Mouse (Mus musculus) forebrain, postnatal 0 days (tissue): ENCODE measurements around the gene BC049352. TPM values are rescaled to one million over a fixed set of nuclear protein-coding genes. Genes with fewer than 3 reads are reported as not detected.

Source experiments
- ATAC-seq: fragments of 200-750 bp; cut with Nextera tagmentation; 2 replicates; pipeline ENCODE4 v1.8.0; 2017; ENCODE audit warnings: mild to moderate bottlenecking, moderate library complexity
- DNase-seq: peaks from one replicate; pipeline ENCODE4 v3.0.0-alpha.2; 2015
- H3K27ac ChIP-seq: fragments of 300-500 bp; sonication (generic); 2 replicates; pipeline ENCODE4 v1.5.1; 2014; ENCODE audit warnings: low read depth, mild to moderate bottlenecking, antibody characterized with exemption, low read length, moderate library complexity, mixed read lengths
- H3K27me3 ChIP-seq: fragments of 300-500 bp; sonication (generic); 2 replicates; pipeline ENCODE4 v1.6.1; 2014; ENCODE audit warnings: mild to moderate bottlenecking, low read length, mixed read lengths; ENCODE audit not compliant: insufficient read depth
- H3K36me3 ChIP-seq: fragments of 300-500 bp; sonication (generic); 2 replicates; pipeline ENCODE4 v1.6.1; 2014; ENCODE audit warnings: mild to moderate bottlenecking, moderate library complexity; ENCODE audit not compliant: insufficient read depth
- H3K4me1 ChIP-seq: fragments of 300-500 bp; sonication (generic); 2 replicates; pipeline ENCODE4 v1.6.1; 2014; ENCODE audit warnings: antibody characterized with exemption; ENCODE audit not compliant: insufficient read depth
- H3K4me2 ChIP-seq: fragments of 300-500 bp; sonication (generic); 2 replicates; pipeline ENCODE4 v1.6.1; 2014; ENCODE audit warnings: low read depth, mild to moderate bottlenecking, moderate library complexity
- H3K4me3 ChIP-seq: fragments of 300-500 bp; sonication (generic); 2 replicates; pipeline ENCODE4 v1.5.1; 2014; ENCODE audit warnings: low read depth, low read length, mixed read lengths
- H3K9ac ChIP-seq: fragments of 300-500 bp; sonication (generic); 2 replicates; pipeline ENCODE4 v1.6.1; 2014; ENCODE audit warnings: mild to moderate bottlenecking
- H3K9me3 ChIP-seq: fragments of 300-500 bp; sonication (generic); 2 replicates; pipeline ENCODE4 v1.6.1; 2016; ENCODE audit warnings: low read length
- CTCF ChIP-seq: sonication (generic); IDR thresholded peaks from 2 replicates; pipeline ENCODE4 v1.5.1; 2016; ENCODE audit warnings: antibody characterized with exemption, control low read depth, low read depth
- WGBS: fragments of 180-500 bp; shearing (Covaris S2); extraction: QIAGEN DNeasy Blood & Tissue Kit; methylation state at CpG from one replicate; pipeline ENCODE4 v1.1.7; 2014; 5-methylcytosine and 5-hydroxymethylcytosine counted together
- polyA plus RNA-seq: library from polyadenylated mRNA; unstranded; fragments of >200 nt; fragmentation: Nextera tagmentation; extraction: Ambion mirVana; gene quantifications from 2 replicates; pipeline ENCODE4 v1.2.1, GENCODE M21; 2015
- total RNA-seq: library from RNA; depleted of rRNA; stranded (reverse); fragments of >200 nt; gene quantifications from 2 replicates; pipeline ENCODE4 v1.2.3, GENCODE M21; 2014; rRNA removed

The BC049352 gene
- total RNA-seq (0.38 TPM in 1 of 2 replicates, not detected in the other), polyA plus RNA-seq (0.28 and 0.47 TPM in 2 replicates)

- no peak within 1 kb of the TSS for H3K27ac ChIP-seq
- DNase-seq, result no peak
- no peak within 1 kb of the TSS for H3K4me2 ChIP-seq
- no peaks in the 10 kb centered on the region for H3K27me3 ChIP-seq
- 21% methylated on average over 2 of the region's 2 CpGs for WGBS
- no peak within 1 kb of the TSS for H3K9ac ChIP-seq
- no peak within 1 kb of the TSS for H3K4me3 ChIP-seq
- no peaks in the 10 kb centered on the region for H3K4me1 ChIP-seq
- H3K9me3 ChIP-seq, result no peaks in the 10 kb centered on the region
- TF ChIP-seq CTCF, result no peak
- H3K36me3 ChIP-seq, result no peaks in the 10 kb centered on the region
- no peak for ATAC-seq
Observed at GRCm38 (mm10) chr9:45181770-45182169, at the start of gene BC049352. Gene BC049352 (plus strand): TSS chr9:45182007.

- H3K4me1 ChIP-seq, result no peaks in the 10 kb centered on the region
- ATAC-seq, result no peak
- no peaks in the 10 kb centered on the region for H3K9me3 ChIP-seq
- WGBS, result 22% methylated on average over 5 of the region's 5 CpGs
- H3K27me3 ChIP-seq, result peaks cover 45% of the 10 kb centered on the region
- H3K36me3 ChIP-seq, result no peaks in the 10 kb centered on the region
- no peak overlapping the region for H3K9ac ChIP-seq
- H3K4me2 ChIP-seq, result no peak overlapping the region
- DNase-seq, result peak; percentile 26
- no peak overlapping the region for H3K4me3 ChIP-seq
- peak; percentile 63 for TF ChIP-seq CTCF
- H3K27ac ChIP-seq, result no peak overlapping the region
Observed at GRCm38 (mm10) chr9:45133484-45134310, 48.1 kb upstream of the BC049352 start.

GRCm38 (mm10) chr9:45136442-45137169, 45.2 kb upstream of the BC049352 start:
- H3K27me3 ChIP-seq, result peaks cover 67% of the 10 kb centered on the region
- no peak for TF ChIP-seq CTCF
- no peaks in the 10 kb centered on the region for H3K9me3 ChIP-seq
- 20% methylated on average over 7 of the region's 7 CpGs for WGBS
- no peak overlapping the region for H3K4me3 ChIP-seq
- no peak for DNase-seq
- ATAC-seq, result no peak
- no peaks in the 10 kb centered on the region for H3K4me1 ChIP-seq
- H3K27ac ChIP-seq, result no peak overlapping the region
- no peaks in the 10 kb centered on the region for H3K36me3 ChIP-seq
- H3K9ac ChIP-seq, result no peak overlapping the region
- no peak overlapping the region for H3K4me2 ChIP-seq

- under 1% methylated on average over 76 of the region's 76 CpGs for WGBS
- Histone ChIP-seq H3K27ac (no peak within 1 kb of the TSS), H3K4me1 (no peaks in the 10 kb centered on the region), H3K36me3 (no peaks in the 10 kb centered on the region), H3K27me3 (peaks cover 75% of the 10 kb centered on the region), H3K9ac (peak within 1 kb of the TSS; percentile 37), H3K4me3 (peak within 1 kb of the TSS; percentile 47), H3K4me2 (peak within 1 kb of the TSS; percentile 89), H3K9me3 (no peaks in the 10 kb centered on the region)
- DNase-seq (peak; percentile 49), ATAC-seq (peak; percentile 40)
- TF ChIP-seq CTCF, result no peak
Observed at GRCm38 (mm10) chr9:45138191-45139032, 43.4 kb upstream of the BC049352 start, which contains the start of gene Scn4b. Gene Scn4b (plus strand): TSS chr9:45138395.

- peak overlapping the region; percentile 89 for H3K4me2 ChIP-seq
- DNase-seq (no peak), ATAC-seq (no peak)
- no peaks in the 10 kb centered on the region for H3K9me3 ChIP-seq
- H3K4me3 ChIP-seq, result peak overlapping the region; percentile 47
- no peaks in the 10 kb centered on the region for H3K36me3 ChIP-seq
- no peak overlapping the region for H3K27ac ChIP-seq
- TF ChIP-seq CTCF, result no peak
- H3K9ac ChIP-seq, result peak overlapping the region; percentile 37
- H3K4me1 ChIP-seq, result no peaks in the 10 kb centered on the region
- peaks cover 76% of the 10 kb centered on the region for H3K27me3 ChIP-seq
- WGBS, result 6% methylated on average over 7 of the region's 7 CpGs
Observed at GRCm38 (mm10) chr9:45139082-45139481, 42.7 kb upstream of the BC049352 start.

- DNase-seq (no peak), ATAC-seq (no peak)
- no peak overlapping the region for H3K27ac ChIP-seq
- TF ChIP-seq CTCF, result no peak
- no peaks in the 10 kb centered on the region for H3K4me1 ChIP-seq
- WGBS, result 20% methylated on average over 7 of the region's 7 CpGs
- no peak overlapping the region for H3K4me2 ChIP-seq
- H3K9ac ChIP-seq, result no peak overlapping the region
- H3K4me3 ChIP-seq, result no peak overlapping the region
- H3K9me3 ChIP-seq, result no peaks in the 10 kb centered on the region
- H3K27me3 ChIP-seq, result peaks cover 76% of the 10 kb centered on the region
- no peaks in the 10 kb centered on the region for H3K36me3 ChIP-seq
Observed at GRCm38 (mm10) chr9:45140945-45141344, 40.9 kb upstream of the BC049352 start.
